Mouse (Mus musculus): Measurements from ENCODE around the gene Cul9. TPM values are rescaled to one million over a fixed set of nuclear protein-coding genes. Genes with fewer than 3 reads are reported as not detected.

Gene Cul9
- polyA plus RNA-seq, 1 experiment from 2014 or later = 4.1 TPM

DNA sequence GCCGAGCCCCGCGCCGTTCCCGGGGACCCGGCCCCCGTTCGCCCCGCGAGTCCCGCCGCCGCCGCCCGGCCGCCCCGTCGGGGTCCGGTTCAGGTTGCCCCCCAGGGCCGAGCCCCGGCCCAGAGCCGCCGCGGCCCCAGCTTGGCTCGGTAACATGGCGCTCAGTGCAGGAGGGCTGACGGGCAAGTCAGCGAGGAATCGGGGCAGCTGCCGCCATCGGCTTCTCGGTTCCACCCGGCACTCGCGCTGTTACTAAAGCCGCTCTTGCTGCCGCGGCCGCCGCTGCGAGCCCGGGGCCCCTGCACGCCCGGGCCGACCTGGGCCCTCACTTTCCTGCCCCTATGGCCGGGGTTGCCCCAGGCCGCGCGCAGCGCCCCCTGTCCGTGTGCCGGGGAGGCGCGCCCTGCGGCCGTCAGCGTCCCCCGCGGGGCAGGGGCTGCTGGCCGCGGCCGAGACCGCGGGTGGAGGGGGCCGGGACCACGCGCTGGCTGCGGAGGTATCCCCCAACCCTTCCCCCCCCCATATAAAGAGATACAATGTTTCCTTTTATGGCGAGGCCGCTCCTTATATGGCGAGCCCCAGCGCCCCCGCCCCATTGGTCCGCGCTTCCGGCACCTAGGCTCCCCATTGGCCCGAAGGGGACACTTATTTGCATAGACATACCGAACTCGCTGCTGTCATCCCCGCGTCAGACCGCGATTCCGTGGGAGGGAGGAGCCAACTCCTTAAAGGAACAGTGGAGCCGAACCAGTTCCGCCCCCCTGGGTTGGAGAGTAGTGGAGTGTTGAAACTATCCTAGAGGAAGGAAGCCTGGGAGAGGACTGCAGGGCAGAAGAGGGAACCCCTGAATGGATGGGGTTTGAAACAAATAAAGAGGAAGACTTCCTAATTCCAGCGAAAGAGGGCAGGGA, 9.7 kb upstream of the Cul9 start, which contains the start of gene Srf:
TSS of gene Srf (minus strand) at position 503 of the 911 bp plus-strand sequence.
- peak; percentile 95 for ATAC-seq (ENCODE audit: low FRiP score)
- peak within 1 kb of the TSS; percentile 74 for H3K27ac ChIP-seq (ENCODE audit: low read depth, low read length)
- DNase-seq (ENCODE audit: low spot score, missing footprints) = peak; percentile 98
- H3K4me2 ChIP-seq = peak within 1 kb of the TSS; percentile 91
- H3K4me1 ChIP-seq (ENCODE audit: control insufficient read depth, insufficient read depth, low read length) = peaks cover 26% of the 10 kb centered on the region
- H3K36me3 ChIP-seq (ENCODE audit: control insufficient read depth, insufficient read depth, low read length) = peaks cover 4% of the 10 kb centered on the region; the same call in 1 of the 2 replicates
- no peaks in the 10 kb centered on the region for H3K27me3 ChIP-seq (ENCODE audit: control insufficient read depth, insufficient read depth, low read length)
- peak within 1 kb of the TSS; percentile 98 for H3K4me3 ChIP-seq (ENCODE audit: low read depth, low read length)
- WGBS = under 1% methylated on average over 79 of the region's 87 CpGs
- H3K9me3 ChIP-seq (ENCODE audit: control insufficient read depth, low read length) = no peaks in the 10 kb centered on the region
- H3K9ac ChIP-seq (ENCODE audit: low read length) = peak within 1 kb of the TSS; percentile 96

DNA sequence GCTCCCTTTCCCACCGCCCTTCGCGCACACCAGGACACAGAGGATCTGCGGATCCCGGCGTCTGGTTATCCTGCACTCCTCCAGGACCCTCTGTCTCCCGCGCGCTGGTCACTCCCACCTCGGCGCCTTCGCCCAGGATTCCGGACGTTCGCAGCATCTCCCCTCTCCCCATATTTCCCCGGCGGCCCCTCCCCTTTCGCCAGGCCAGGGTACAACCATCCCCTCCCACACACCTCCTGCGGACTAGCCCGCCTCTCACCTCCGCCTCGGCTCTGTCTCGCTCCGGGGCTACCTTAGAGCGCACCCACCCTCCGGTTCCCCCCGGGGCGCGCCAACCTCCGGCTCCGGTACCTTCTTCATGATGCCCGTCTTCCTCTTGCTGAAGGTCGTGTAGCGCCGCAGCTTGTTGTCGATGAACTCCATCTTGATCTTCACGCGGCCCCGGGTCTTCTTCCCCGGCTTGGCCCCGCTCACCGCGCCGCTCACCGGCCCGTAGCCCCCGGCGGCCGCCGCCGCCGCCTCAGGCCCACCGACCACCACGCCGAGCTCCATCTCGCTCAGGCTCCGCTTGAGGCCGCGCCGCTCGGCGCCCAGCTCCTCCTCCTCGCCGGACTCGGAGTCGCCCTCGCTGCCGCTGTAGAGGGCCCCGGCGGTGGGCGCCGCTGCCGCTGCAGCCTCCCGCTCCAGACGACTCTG, 8.9 kb upstream of the Cul9 start:
- H3K9me3 ChIP-seq (ENCODE audit: control insufficient read depth, low read length) = no peaks in the 10 kb centered on the region
- H3K4me3 ChIP-seq (ENCODE audit: low read depth, low read length) = peak overlapping the region; percentile 98
- ATAC-seq (ENCODE audit: low FRiP score) (peak; percentile 5), DNase-seq (ENCODE audit: low spot score, missing footprints) (peak; percentile 94)
- H3K36me3 ChIP-seq (ENCODE audit: control insufficient read depth, insufficient read depth, low read length) = peaks cover 12% of the 10 kb centered on the region
- peak overlapping the region; percentile 74 for H3K27ac ChIP-seq (ENCODE audit: low read depth, low read length)
- H3K27me3 ChIP-seq (ENCODE audit: control insufficient read depth, insufficient read depth, low read length) = no peaks in the 10 kb centered on the region
- H3K4me1 ChIP-seq (ENCODE audit: control insufficient read depth, insufficient read depth, low read length) = peaks cover 26% of the 10 kb centered on the region
- peak overlapping the region; percentile 96 for H3K9ac ChIP-seq (ENCODE audit: low read length)
- peak overlapping the region; percentile 91 for H3K4me2 ChIP-seq
- WGBS = under 1% methylated on average over 73 of the region's 75 CpGs

DNA sequence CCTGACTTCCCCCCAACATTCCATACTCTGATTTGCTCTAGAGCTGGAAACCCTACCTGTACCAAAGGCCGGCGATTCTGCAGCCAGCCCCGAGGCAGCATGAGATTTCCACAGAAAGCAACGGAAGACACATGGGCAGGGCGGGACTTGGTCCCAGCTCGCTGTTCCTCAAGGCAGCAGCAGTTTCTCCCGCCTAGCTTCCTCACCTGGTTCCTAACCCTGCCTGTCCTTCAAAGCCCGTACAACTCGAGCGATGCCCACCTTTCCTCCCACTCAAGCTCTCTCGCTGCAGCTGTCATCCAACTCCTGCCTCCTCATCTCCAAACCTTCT, 8.4 kb upstream of the Cul9 start:
- H3K4me3 ChIP-seq (ENCODE audit: low read depth, low read length) = peak overlapping the region; percentile 98
- peak; percentile 94 for DNase-seq (ENCODE audit: low spot score, missing footprints)

DNA sequence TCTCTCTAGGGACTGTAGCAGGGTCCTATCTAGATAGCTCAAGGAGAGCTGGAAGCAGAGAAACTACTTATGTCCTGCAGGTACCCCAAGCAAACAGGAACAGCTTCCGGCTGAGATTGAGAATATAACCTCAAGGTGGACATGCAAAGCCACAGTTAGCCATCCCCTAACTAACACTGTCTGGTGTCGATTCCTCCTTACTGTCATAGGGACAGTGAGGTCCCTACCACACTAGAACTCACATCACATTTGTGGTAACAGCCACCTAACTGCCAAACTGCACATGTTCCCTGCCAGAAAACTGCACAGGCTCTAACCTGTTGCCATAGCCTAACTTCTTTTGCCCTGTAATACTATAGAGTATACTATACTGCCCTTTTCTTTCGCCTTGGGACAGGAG, 7.7 kb upstream of the Cul9 start:
- Histone ChIP-seq H3K9ac (ENCODE audit: low read length) (peak overlapping the region; percentile 96), H3K27me3 (ENCODE audit: control insufficient read depth, insufficient read depth, low read length) (no peaks in the 10 kb centered on the region), H3K27ac (ENCODE audit: low read depth, low read length) (no peak overlapping the region), H3K4me2 (peak overlapping the region; percentile 91), H3K9me3 (ENCODE audit: control insufficient read depth, low read length) (no peaks in the 10 kb centered on the region), H3K4me3 (ENCODE audit: low read depth, low read length) (peak overlapping the region; percentile 98), H3K36me3 (ENCODE audit: control insufficient read depth, insufficient read depth, low read length) (peaks cover 19% of the 10 kb centered on the region), H3K4me1 (ENCODE audit: control insufficient read depth, insufficient read depth, low read length) (peaks cover 26% of the 10 kb centered on the region)
- no peak for ATAC-seq (ENCODE audit: low FRiP score)
- no peak for DNase-seq (ENCODE audit: low spot score, missing footprints)
- 75% methylated on average over 3 of the region's 3 CpGs for WGBS

More for the DNA sequence above, 8.4 kb upstream of the Cul9 start:
- H3K36me3 ChIP-seq (ENCODE audit: control insufficient read depth, insufficient read depth, low read length) = peaks cover 15% of the 10 kb centered on the region
- ATAC-seq (ENCODE audit: low FRiP score) = no peak
- H3K9me3 ChIP-seq (ENCODE audit: control insufficient read depth, low read length) = no peaks in the 10 kb centered on the region
- H3K9ac ChIP-seq (ENCODE audit: low read length) = peak overlapping the region; percentile 96
- H3K4me1 ChIP-seq (ENCODE audit: control insufficient read depth, insufficient read depth, low read length) = peaks cover 26% of the 10 kb centered on the region
- H3K27ac ChIP-seq (ENCODE audit: low read depth, low read length) = no peak overlapping the region
- H3K27me3 ChIP-seq (ENCODE audit: control insufficient read depth, insufficient read depth, low read length) = no peaks in the 10 kb centered on the region
- 3% methylated on average over 11 of the region's 11 CpGs for WGBS
- peak overlapping the region; percentile 91 for H3K4me2 ChIP-seq

DNA sequence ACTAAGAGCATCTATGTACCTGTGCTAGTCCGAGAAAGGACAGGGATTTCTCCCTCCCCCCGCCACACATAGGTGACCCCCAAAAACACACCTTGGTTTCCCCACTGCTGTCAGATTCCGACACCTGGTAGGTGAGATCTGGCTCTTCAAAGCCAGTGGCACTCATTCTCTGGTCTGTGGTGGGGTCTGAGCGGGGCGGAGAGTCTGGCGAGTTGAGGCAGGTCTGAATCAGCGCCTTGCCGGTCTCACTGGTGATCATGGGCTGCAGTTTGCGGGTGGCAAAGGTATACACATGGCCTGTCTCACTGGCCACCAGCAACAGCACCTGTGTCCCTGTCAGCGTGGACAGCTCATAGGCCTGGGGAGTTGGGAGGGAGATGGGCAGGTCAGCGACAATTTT, 7.3 kb upstream of the Cul9 start:
- Histone ChIP-seq H3K27ac (ENCODE audit: low read depth, low read length) (peak overlapping the region; percentile 35; the same call in 1 of the 2 replicates), H3K4me3 (ENCODE audit: low read depth, low read length) (peak overlapping the region; percentile 29), H3K4me1 (ENCODE audit: control insufficient read depth, insufficient read depth, low read length) (peaks cover 26% of the 10 kb centered on the region), H3K9me3 (ENCODE audit: control insufficient read depth, low read length) (no peaks in the 10 kb centered on the region), H3K27me3 (ENCODE audit: control insufficient read depth, insufficient read depth, low read length) (no peaks in the 10 kb centered on the region), H3K9ac (ENCODE audit: low read length) (peak overlapping the region; percentile 30), H3K36me3 (ENCODE audit: control insufficient read depth, insufficient read depth, low read length) (peaks cover 19% of the 10 kb centered on the region), H3K4me2 (peak overlapping the region; percentile 91)
- DNase-seq (ENCODE audit: low spot score, missing footprints) (no peak), ATAC-seq (ENCODE audit: low FRiP score) (no peak)
- WGBS = 39% methylated on average over 11 of the region's 11 CpGs

DNA sequence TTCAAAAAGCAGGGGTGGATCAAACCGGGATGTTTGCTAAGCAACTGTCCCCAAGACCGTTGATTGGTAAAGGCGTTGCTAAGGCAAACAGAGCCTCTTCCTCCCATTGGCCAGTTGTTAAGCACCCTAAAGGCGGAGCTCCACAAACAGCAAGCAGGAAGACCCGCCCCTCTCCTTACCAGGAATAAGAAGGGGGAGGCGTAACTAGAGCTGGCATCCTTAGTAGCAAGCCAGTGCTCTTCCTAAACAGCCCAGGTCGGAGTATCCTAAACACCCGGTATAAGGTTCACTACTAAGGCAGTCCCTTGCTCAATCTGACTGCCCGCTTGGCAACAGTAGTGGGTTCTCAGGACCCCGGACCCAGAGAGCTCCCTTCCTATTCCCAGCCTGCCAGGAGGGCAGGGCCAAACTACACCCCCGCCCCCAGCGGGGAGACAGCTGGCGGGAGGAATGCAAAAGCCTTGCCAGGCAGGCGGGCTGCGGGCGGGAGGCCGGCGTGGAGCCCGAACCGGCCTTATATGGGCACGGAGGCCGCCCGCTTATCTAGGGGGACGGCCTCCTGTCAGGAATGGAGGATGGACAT, 6.7 kb upstream of the Cul9 start:
- no peaks in the 10 kb centered on the region for H3K9me3 ChIP-seq (ENCODE audit: control insufficient read depth, low read length)
- peak overlapping the region; percentile 91 for H3K4me2 ChIP-seq
- peak overlapping the region; percentile 30 for H3K9ac ChIP-seq (ENCODE audit: low read length)
- H3K27ac ChIP-seq (ENCODE audit: low read depth, low read length) = peak overlapping the region; percentile 35; the same call in 1 of the 2 replicates
- H3K36me3 ChIP-seq (ENCODE audit: control insufficient read depth, insufficient read depth, low read length) = peaks cover 19% of the 10 kb centered on the region
- H3K4me1 ChIP-seq (ENCODE audit: control insufficient read depth, insufficient read depth, low read length) = peaks cover 26% of the 10 kb centered on the region
- 0% methylated on average over 24 of the region's 24 CpGs for WGBS
- H3K4me3 ChIP-seq (ENCODE audit: low read depth, low read length) = peak overlapping the region; percentile 29
- ATAC-seq (ENCODE audit: low FRiP score) (peak; percentile 72), DNase-seq (ENCODE audit: low spot score, missing footprints) (peak; percentile 96)
- no peaks in the 10 kb centered on the region for H3K27me3 ChIP-seq (ENCODE audit: control insufficient read depth, insufficient read depth, low read length)

DNA sequence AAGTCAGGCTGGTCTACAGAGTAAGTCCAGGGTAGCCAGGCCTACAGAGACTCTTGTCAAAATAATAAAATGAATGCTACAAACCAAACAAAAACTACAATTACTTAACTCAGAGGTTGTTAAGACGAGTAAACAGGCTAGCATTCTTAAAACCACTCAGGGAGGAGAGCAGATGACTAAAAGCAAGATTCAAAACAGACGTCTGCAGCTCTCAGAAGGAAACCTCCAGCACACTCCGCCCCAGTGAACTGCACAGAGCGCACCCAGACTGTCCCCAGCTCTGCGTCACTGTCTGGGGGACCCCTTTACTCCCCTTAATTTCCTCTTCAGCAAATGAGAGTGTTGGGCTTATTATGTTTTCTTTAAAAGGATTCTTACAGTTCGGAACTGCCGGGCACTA, 6.0 kb upstream of the Cul9 start:
- no peak overlapping the region for H3K9ac ChIP-seq (ENCODE audit: low read length)
- H3K36me3 ChIP-seq (ENCODE audit: control insufficient read depth, insufficient read depth, low read length) = peaks cover 19% of the 10 kb centered on the region
- H3K4me1 ChIP-seq (ENCODE audit: control insufficient read depth, insufficient read depth, low read length) = peaks cover 28% of the 10 kb centered on the region
- DNase-seq (ENCODE audit: low spot score, missing footprints) = no peak
- 84% methylated on average over 7 of the region's 7 CpGs for WGBS
- H3K9me3 ChIP-seq (ENCODE audit: control insufficient read depth, low read length) = no peaks in the 10 kb centered on the region
- ATAC-seq (ENCODE audit: low FRiP score) = no peak
- peak overlapping the region; percentile 15; the same call in 1 of the 2 replicates for H3K4me2 ChIP-seq
- H3K4me3 ChIP-seq (ENCODE audit: low read depth, low read length) = no peak overlapping the region
- H3K27ac ChIP-seq (ENCODE audit: low read depth, low read length) = no peak overlapping the region
- no peaks in the 10 kb centered on the region; the same call in 1 of the 2 replicates for H3K27me3 ChIP-seq (ENCODE audit: control insufficient read depth, insufficient read depth, low read length)

DNA sequence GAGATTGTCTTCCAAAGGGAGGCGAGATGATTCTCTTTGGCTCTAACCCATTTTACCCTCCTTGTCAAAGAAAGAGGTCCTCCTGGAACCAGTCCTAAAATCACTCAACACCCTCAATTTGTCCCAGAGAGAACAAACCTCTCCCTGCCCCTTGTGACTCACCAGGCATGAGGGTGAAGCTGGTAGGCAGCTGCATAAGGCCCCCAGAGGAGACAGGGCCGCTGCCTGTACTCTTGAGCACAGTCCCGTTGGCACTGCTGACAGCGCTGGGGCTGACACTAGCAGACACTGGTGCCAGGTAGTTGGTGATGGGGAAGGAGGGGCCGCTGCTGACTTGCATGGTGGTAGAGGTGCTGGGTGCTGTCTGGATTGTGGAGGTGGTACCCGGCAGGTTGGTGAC, 5.2 kb upstream of the Cul9 start:
- H3K9ac ChIP-seq (ENCODE audit: low read length) = no peak overlapping the region
- H3K9me3 ChIP-seq (ENCODE audit: control insufficient read depth, low read length) = no peaks in the 10 kb centered on the region
- peaks cover 35% of the 10 kb centered on the region for H3K4me1 ChIP-seq (ENCODE audit: control insufficient read depth, insufficient read depth, low read length)
- WGBS = 92% methylated on average over 6 of the region's 6 CpGs
- H3K4me2 ChIP-seq = no peak overlapping the region
- H3K4me3 ChIP-seq (ENCODE audit: low read depth, low read length) = no peak overlapping the region
- ATAC-seq (ENCODE audit: low FRiP score) = no peak
- no peaks in the 10 kb centered on the region; the same call in 1 of the 2 replicates for H3K27me3 ChIP-seq (ENCODE audit: control insufficient read depth, insufficient read depth, low read length)
- H3K36me3 ChIP-seq (ENCODE audit: control insufficient read depth, insufficient read depth, low read length) = peaks cover 19% of the 10 kb centered on the region
- H3K27ac ChIP-seq (ENCODE audit: low read depth, low read length) = no peak overlapping the region
- DNase-seq (ENCODE audit: low spot score, missing footprints) = no peak

All from midbrain, embryonic 11.5 days (tissue).